Mouse (Mus musculus): ENCODE measurements around the gene Sema3g.

DNA sequence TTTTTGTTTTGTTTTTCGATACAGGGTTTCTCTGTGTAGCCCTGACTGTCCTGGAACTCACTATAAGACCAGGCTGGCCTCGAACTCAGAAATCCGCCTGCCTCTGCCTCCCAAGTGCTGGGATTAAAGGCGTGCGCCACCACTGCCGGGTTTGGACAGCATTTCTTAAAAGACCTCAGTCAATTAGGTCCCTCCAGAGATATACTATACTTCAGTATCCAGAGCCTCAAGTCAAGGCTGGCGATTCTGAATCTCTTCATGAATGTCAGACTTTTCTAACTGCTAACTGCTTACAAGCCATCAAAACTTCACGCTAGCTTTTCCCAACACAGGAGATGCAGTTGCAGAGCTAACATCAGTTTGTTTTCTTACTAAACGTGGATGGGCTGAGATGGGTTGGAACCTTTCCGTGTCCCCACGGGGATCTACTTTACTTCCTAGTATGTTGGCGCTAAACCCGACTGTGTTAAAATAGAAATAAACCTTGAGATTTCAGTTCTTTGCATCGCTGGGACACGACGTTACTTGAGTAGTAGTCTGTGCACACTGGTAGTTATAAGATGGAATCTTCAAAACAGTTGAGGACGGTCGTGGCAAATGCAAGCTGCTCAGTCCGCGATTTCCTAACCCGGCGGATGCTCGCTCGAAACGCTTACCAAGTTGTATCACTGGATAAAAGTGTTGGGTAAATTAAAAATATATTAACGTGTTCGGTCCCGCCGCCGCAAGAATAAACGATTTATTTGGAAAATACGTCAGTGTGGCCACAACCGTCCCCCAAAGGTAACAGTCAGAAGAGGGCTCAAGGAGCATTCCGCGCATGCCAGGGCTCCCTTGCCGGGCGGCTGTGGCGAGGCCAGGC lies 32.8 kb downstream of the Sema3g start:
- no peak for TF ChIP-seq CTCF (IDR thresholded peaks at IDR 0.05; ENCODE audit: control insufficient read depth, insufficient read depth, insufficient read length)
- no peak for TF ChIP-seq MAX (IDR thresholded peaks at IDR 0.05)
